ENCODE assay signal across 27 mouse cellular contexts in the genomic region with DNA sequence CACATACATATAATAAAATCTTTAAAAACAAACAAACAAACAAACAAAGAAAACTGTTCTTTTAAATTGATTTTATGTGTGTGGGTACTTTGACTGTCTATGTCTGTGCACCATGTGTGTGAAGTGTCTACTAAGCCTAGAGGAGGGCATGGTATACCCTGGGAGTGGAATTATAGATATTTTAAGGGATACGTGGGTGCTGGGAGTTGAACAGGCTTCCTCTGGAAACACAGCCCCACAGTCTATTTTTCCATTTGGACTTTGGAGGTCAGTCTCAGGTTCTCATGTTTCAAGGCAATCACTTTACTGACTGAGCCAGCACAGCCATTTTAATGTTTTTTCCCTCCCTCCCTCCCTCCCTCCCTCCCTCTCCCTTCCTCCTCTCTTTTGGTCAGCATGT.
DNase-seq lines count a peak whose midpoint lies in the region; ATAC-seq and TF ChIP-seq lines count a peak whose summit lies in the region.
"Had no signal": no experiment of that assay in that cellular context is flagged by ENCODE, and none has a peak within 500 bp of the region (broad histone marks: within the 10 kb centered on the region; RNA-seq: fewer than 3 reads in every experiment).

No protein-coding gene starts in this region.

- ATAC-seq in limb, embryonic 11.5 days (ENCODE audit: insufficient number of reproducible peaks, low FRiP score, low TSS enrichment, low read depth): peak; percentile 67
- no peak for ATAC-seq in megakaryocyte-erythroid progenitor cell, adult 5-6 weeks (replicated peaks; ENCODE audit: low FRiP score, low TSS enrichment, poor library complexity, severe bottlenecking)
- ATAC-seq: activated CD4-positive, CD25-positive, alpha-beta regulatory T cell, adult 4 months; CD4-positive, CD25-positive, alpha-beta regulatory T cell, adult 4 months; forebrain, embryonic 14.5 days; forebrain, embryonic 16.5 days; Patski had no signal

- no peaks in the 10 kb centered on the region for H3K36me3 ChIP-seq in limb, embryonic 11.5 days (ENCODE audit: control insufficient read depth, insufficient read depth, low read length)
- H3K36me3 ChIP-seq: embryonic facial prominence, embryonic 13.5 days; embryonic facial prominence, embryonic 15.5 days; forebrain, embryonic 10.5 days; forebrain, embryonic 12.5 days; G1E had no signal

- H3K4me3 ChIP-seq in layer of hippocampus, adult 2 months: no peak overlapping the region
- H3K4me3 ChIP-seq in limb, embryonic 11.5 days (ENCODE audit: low read depth, low read length): no peak overlapping the region
- H3K4me3 ChIP-seq: embryonic facial prominence, embryonic 13.5 days; embryonic facial prominence, embryonic 15.5 days; erythroblast, embryonic 14.5 days; forebrain, embryonic 10.5 days; forebrain, embryonic 12.5 days had no signal

- H3K4me2 ChIP-seq in limb, embryonic 11.5 days (ENCODE audit: low read depth, severe bottlenecking): no peak overlapping the region
- H3K4me2 ChIP-seq: embryonic facial prominence, embryonic 13.5 days; embryonic facial prominence, embryonic 15.5 days; forebrain, embryonic 12.5 days had no signal

- H3K9me3 ChIP-seq in limb, embryonic 11.5 days (ENCODE audit: control insufficient read depth, low read length): no peaks in the 10 kb centered on the region
- H3K9me3 ChIP-seq: embryonic facial prominence, embryonic 13.5 days; embryonic facial prominence, embryonic 15.5 days; forebrain, embryonic 10.5 days; forebrain, embryonic 12.5 days had no signal

- no peak overlapping the region for H3K9ac ChIP-seq in limb, embryonic 11.5 days (ENCODE audit: low read length)
- H3K9ac ChIP-seq: embryonic facial prominence, embryonic 13.5 days; embryonic facial prominence, embryonic 15.5 days; forebrain, embryonic 12.5 days had no signal

- WGBS in limb, embryonic 11.5 days: 9% methylated on average over 1 of the region's 1 CpGs

- 0 out of 2 replicates have a peak, but pooled peaks have one; percentile 10 for TF ChIP-seq CTCF in layer of hippocampus, adult 2 months (conservative IDR thresholded peaks at IDR 0.05)

- H3K27me3 ChIP-seq in limb, embryonic 11.5 days (ENCODE audit: control insufficient read depth, insufficient read depth, low read length): no peaks in the 10 kb centered on the region
- H3K27me3 ChIP-seq: CH12.LX; embryonic facial prominence, embryonic 13.5 days; embryonic facial prominence, embryonic 15.5 days; Patski had no signal

- intact Hi-C loops in left cerebral cortex, postnatal 10 days (cut with DNase I): no loop called here

- H3K27ac ChIP-seq in layer of hippocampus, adult 2 months: no peak overlapping the region
- H3K27ac ChIP-seq in limb, embryonic 11.5 days (replicated peaks; ENCODE audit: low read depth, low read length): no peak overlapping the region
- H3K27ac ChIP-seq: embryonic facial prominence, embryonic 13.5 days; embryonic facial prominence, embryonic 15.5 days; forebrain, embryonic 10.5 days; forebrain, embryonic 12.5 days had no signal

- DNase-seq in layer of hippocampus, adult 2 months (ENCODE audit: low spot score in 2 of 2): no peak
- DNase-seq in layer of hippocampus, adult 9-11 months: no peak
- peak; percentile 25 for DNase-seq in forelimb bud, embryonic 11.5 days (ENCODE audit: low read depth, low spot score)
- DNase-seq in limb, embryonic 11.5 days (ENCODE audit: low spot score): no peak
- no peak for DNase-seq in left cerebral cortex, postnatal 10 days (ENCODE audit: extremely low spot score in 1 of 2, low spot score in 2 of 2)
- DNase-seq: adrenal gland, adult 8-10 months; adrenal gland, postnatal 25 days; B cell, adult 2 months; cerebellum, adult 11 months; cerebellum, adult 18-20 months; cerebellum, adult 8-10 months; cerebellum, adult 9-11 months; cerebellum, postnatal 14 days; cerebellum, postnatal 36 days had no signal

- H3K4me1 ChIP-seq in limb, embryonic 11.5 days (ENCODE audit: control insufficient read depth, insufficient read depth, low read length): no peaks in the 10 kb centered on the region
- H3K4me1 ChIP-seq: embryonic facial prominence, embryonic 13.5 days; embryonic facial prominence, embryonic 15.5 days; forebrain, embryonic 12.5 days had no signal
